8 mouse cellular contexts compared by ENCODE assay signal in genomic region chr15:79109321-79109934, GRCm38 (mm10). TPM values are rescaled to one million over a fixed set of nuclear protein-coding genes. Genes with fewer than 3 reads are reported as not detected.
DNase-seq lines count a peak whose midpoint lies in the region; ATAC-seq and TF ChIP-seq lines count a peak whose summit lies in the region.

No protein-coding gene starts in this region.

- DNase-seq in heart, adult 9 months (ENCODE audit: low spot score in 2 of 2), result no peak
- peak; percentile 48 for DNase-seq in embryo, embryonic 10.5 days (ENCODE audit: low spot score)
- DNase-seq in hindbrain, postnatal 0 days (ENCODE audit: low spot score), result peak; percentile 16
- peak; percentile 68 for DNase-seq in midbrain, embryonic 10.5 days (ENCODE audit: low spot score)
- DNase-seq in thymus, postnatal 36 days, result peak; percentile 35 to 59
- no peak for DNase-seq in frontal cortex, postnatal 25 days (ENCODE audit: low spot score in 2 of 2)

- TF ChIP-seq CTCF in hindbrain, postnatal 0 days (IDR thresholded peaks at IDR 0.05; ENCODE audit: low read depth), result no peak

- H3K9ac ChIP-seq in heart, embryonic 11.5 days (ENCODE audit: low read depth, low read length), result peak overlapping the region; percentile 90
- H3K9ac ChIP-seq in hindbrain, postnatal 0 days (replicated peaks; ENCODE audit: low read length), result peak overlapping the region; percentile 91

- WGBS in heart, embryonic 11.5 days (ENCODE audit: insufficient replicate concordance), result 1% methylated on average over 39 of the region's 46 CpGs
- 5% methylated on average over 43 of the region's 46 CpGs for WGBS in hindbrain, postnatal 0 days
- under 1% methylated on average over 46 of the region's 46 CpGs for WGBS in midbrain, embryonic 10.5 days

- H3K4me3 ChIP-seq in heart, embryonic 11.5 days (ENCODE audit: low read depth, low read length), result peak overlapping the region; percentile 63
- H3K4me3 ChIP-seq in hindbrain, postnatal 0 days (ENCODE audit: low read length), result peak overlapping the region; percentile 62
- peak overlapping the region; percentile 80 for H3K4me3 ChIP-seq in midbrain, embryonic 10.5 days

- H3K36me3 ChIP-seq in heart, embryonic 11.5 days (ENCODE audit: control insufficient read depth, insufficient read depth, low read length), result no peaks in the 10 kb centered on the region; the same call in 1 of the 2 replicates
- no peaks in the 10 kb centered on the region for H3K36me3 ChIP-seq in hindbrain, postnatal 0 days (ENCODE audit: insufficient read depth, low read length)
- H3K36me3 ChIP-seq in midbrain, embryonic 10.5 days, result peaks cover 6% of the 10 kb centered on the region

- peaks cover 29% of the 10 kb centered on the region for H3K4me1 ChIP-seq in heart, embryonic 11.5 days (ENCODE audit: control insufficient read depth, insufficient read depth, low read length)
- peaks cover 8% of the 10 kb centered on the region; the same call in 1 of the 2 replicates for H3K4me1 ChIP-seq in hindbrain, postnatal 0 days (ENCODE audit: insufficient read depth, low read length)
- peaks cover 31% of the 10 kb centered on the region for H3K4me1 ChIP-seq in midbrain, embryonic 10.5 days

- no peak; the same call in none of the 2 replicates for ATAC-seq in heart, embryonic 11.5 days (replicated peaks; ENCODE audit: insufficient number of reproducible peaks, low FRiP score, low TSS enrichment)
- peak; percentile 76 for ATAC-seq in CD4-positive, CD25-positive, alpha-beta regulatory T cell, adult 4 months
- no peak; the same call in none of the 2 replicates for ATAC-seq in hindbrain, postnatal 0 days

- H3K4me2 ChIP-seq in heart, embryonic 11.5 days, result peak overlapping the region; percentile 91
- peak overlapping the region; percentile 84 for H3K4me2 ChIP-seq in hindbrain, postnatal 0 days (ENCODE audit: low read depth, low read length)

- H3K27ac ChIP-seq in heart, embryonic 11.5 days (ENCODE audit: low read depth, low read length), result peak overlapping the region; percentile 87
- peak overlapping the region; percentile 81 for H3K27ac ChIP-seq in hindbrain, postnatal 0 days
- H3K27ac ChIP-seq in midbrain, embryonic 10.5 days (replicated peaks), result peak overlapping the region; percentile 91

- no peaks in the 10 kb centered on the region for H3K9me3 ChIP-seq in heart, embryonic 11.5 days (replicated peaks; ENCODE audit: control insufficient read depth, low read length)
- H3K9me3 ChIP-seq in hindbrain, postnatal 0 days (ENCODE audit: low read length), result no peaks in the 10 kb centered on the region
- no peaks in the 10 kb centered on the region for H3K9me3 ChIP-seq in midbrain, embryonic 10.5 days (replicated peaks)

- H3K27me3 ChIP-seq in heart, embryonic 11.5 days (ENCODE audit: control insufficient read depth, insufficient read depth, low read length), result no peaks in the 10 kb centered on the region
- no peaks in the 10 kb centered on the region for H3K27me3 ChIP-seq in hindbrain, postnatal 0 days (ENCODE audit: insufficient read depth, low read length)
- H3K27me3 ChIP-seq in midbrain, embryonic 10.5 days (ENCODE audit: low read depth, poor library complexity, severe bottlenecking), result peaks cover 28% of the 10 kb centered on the region

RNA-seq across cellular contexts. Expression of gene Micall1, which starts 0.7 kb away (rescaled TPM):
- polyA plus RNA-seq in heart, embryonic 11.5 days (2014; fragmentation: Nextera tagmentation; extraction: Ambion mirVana), result 11.9 and 13.6 TPM in 2 replicates
- 10 to 100 TPM; 11.8 to 22.1 TPM for polyA plus RNA-seq in CD4-positive, CD25-positive, alpha-beta regulatory T cell, adult 4 months (2017; shearing (Covaris generic))
- 28.1 and 36.4 TPM in 2 replicates for total RNA-seq in hindbrain, postnatal 0 days (2014; rRNA removed)
- 8.0 and 9.5 TPM in 2 replicates for polyA plus RNA-seq in hindbrain, postnatal 0 days (2015; fragmentation: Nextera tagmentation; extraction: Ambion mirVana)
- polyA plus RNA-seq in midbrain, embryonic 10.5 days (2016; fragmentation: Nextera tagmentation; extraction: Ambion mirVana), result 5.2 and 7.1 TPM in 2 replicates

RNA-seq across cellular contexts. Expression of gene Polr2f, which starts 31.4 kb away (rescaled TPM):
- polyA plus RNA-seq in heart, embryonic 11.5 days (2014; fragmentation: Nextera tagmentation; extraction: Ambion mirVana), result 284 and 297 TPM in 2 replicates
- polyA plus RNA-seq in CD4-positive, CD25-positive, alpha-beta regulatory T cell, adult 4 months (2017; shearing (Covaris generic)), result 100 to 1,000 TPM in 1 of 2 experiments, 10 to 100 TPM in 1; 92.3 to 119 TPM
- total RNA-seq in hindbrain, postnatal 0 days (2014; rRNA removed), result 49.9 and 50.1 TPM in 2 replicates
- 326 and 334 TPM in 2 replicates for polyA plus RNA-seq in hindbrain, postnatal 0 days (2015; fragmentation: Nextera tagmentation; extraction: Ambion mirVana)
- 344 and 395 TPM in 2 replicates for polyA plus RNA-seq in midbrain, embryonic 10.5 days (2016; fragmentation: Nextera tagmentation; extraction: Ambion mirVana)

RNA-seq across cellular contexts. Expression of gene 1700088E04Rik, which starts 31.6 kb away (rescaled TPM):
- polyA plus RNA-seq in heart, embryonic 11.5 days (2014; fragmentation: Nextera tagmentation; extraction: Ambion mirVana), result 7.1 and 8.2 TPM in 2 replicates
- 10 to 100 TPM in 1 of 2 experiments, 1 to 10 TPM in 1; 4.1 to 10.1 TPM for polyA plus RNA-seq in CD4-positive, CD25-positive, alpha-beta regulatory T cell, adult 4 months (2017; shearing (Covaris generic))
- 6.0 and 10.1 TPM in 2 replicates for total RNA-seq in hindbrain, postnatal 0 days (2014; rRNA removed)
- polyA plus RNA-seq in hindbrain, postnatal 0 days (2015; fragmentation: Nextera tagmentation; extraction: Ambion mirVana), result 18.0 and 21.4 TPM in 2 replicates
- polyA plus RNA-seq in midbrain, embryonic 10.5 days (2016; fragmentation: Nextera tagmentation; extraction: Ambion mirVana), result 7.8 and 10.0 TPM in 2 replicates

RNA-seq across cellular contexts. Expression of gene Eif3l, which starts 34.4 kb away (rescaled TPM):
- 166 and 189 TPM in 2 replicates for polyA plus RNA-seq in heart, embryonic 11.5 days (2014; fragmentation: Nextera tagmentation; extraction: Ambion mirVana)
- 100 to 1,000 TPM; 224 to 263 TPM for polyA plus RNA-seq in CD4-positive, CD25-positive, alpha-beta regulatory T cell, adult 4 months (2017; shearing (Covaris generic))
- 221 and 229 TPM in 2 replicates for total RNA-seq in hindbrain, postnatal 0 days (2014; rRNA removed)
- 163 and 164 TPM in 2 replicates for polyA plus RNA-seq in hindbrain, postnatal 0 days (2015; fragmentation: Nextera tagmentation; extraction: Ambion mirVana)
- polyA plus RNA-seq in midbrain, embryonic 10.5 days (2016; fragmentation: Nextera tagmentation; extraction: Ambion mirVana), result 260 and 273 TPM in 2 replicates

RNA-seq across cellular contexts. Expression of gene Ankrd54, which starts 46.7 kb away (rescaled TPM):
- polyA plus RNA-seq in heart, embryonic 11.5 days (2014; fragmentation: Nextera tagmentation; extraction: Ambion mirVana), result 28.2 and 28.7 TPM in 2 replicates
- 1 to 10 TPM; 3.5 to 9.6 TPM for polyA plus RNA-seq in CD4-positive, CD25-positive, alpha-beta regulatory T cell, adult 4 months (2017; shearing (Covaris generic))
- 60.4 and 62.5 TPM in 2 replicates for total RNA-seq in hindbrain, postnatal 0 days (2014; rRNA removed)
- 36.7 and 42.4 TPM in 2 replicates for polyA plus RNA-seq in hindbrain, postnatal 0 days (2015; fragmentation: Nextera tagmentation; extraction: Ambion mirVana)
- polyA plus RNA-seq in midbrain, embryonic 10.5 days (2016; fragmentation: Nextera tagmentation; extraction: Ambion mirVana), result 65.1 and 66.6 TPM in 2 replicates

Comparison
In these comparisons a context has a peak if more than half of its experiments do, and no peak if none do; other contexts are left out.
1. DNase-seq: peak in embryo, embryonic 10.5 days (single experiment), hindbrain, postnatal 0 days (single experiment), midbrain, embryonic 10.5 days (single experiment) and thymus, postnatal 36 days (2 of 2); none in heart, adult 9 months (0 of 2) and frontal cortex, postnatal 25 days (0 of 2).
2. Peak in every context shown above with its lines, with median percentiles within 50 percentile points of each other: H3K27ac ChIP-seq and H3K4me3 ChIP-seq.